In genomic region chr1:172408996-172409395, GRCm38 (mm10) we compare ENCODE assay signal across 8 mouse cellular contexts. TPM values are rescaled to one million over a fixed set of nuclear protein-coding genes. Genes with fewer than 3 reads are reported as not detected.
DNase-seq lines count a peak whose midpoint lies in the region; ATAC-seq and TF ChIP-seq lines count a peak whose summit lies in the region.

No protein-coding gene starts in this region.

- H3K9me3 ChIP-seq in midbrain, embryonic 11.5 days (ENCODE audit: control insufficient read depth, low read length), result no peaks in the 10 kb centered on the region
- no peaks in the 10 kb centered on the region for H3K9me3 ChIP-seq in midbrain, embryonic 13.5 days

- no peak for DNase-seq in gastrocnemius, adult 2 months
- DNase-seq in gastrocnemius, postnatal 36 days, result no peak
- peak; percentile 92 for DNase-seq in midbrain, embryonic 11.5 days (ENCODE audit: low spot score, missing footprints)
- DNase-seq in brain, embryonic 14.5 days (ENCODE audit: low read depth), result peak; percentile 76
- peak; percentile 11 for DNase-seq in lung, postnatal 14 days
- no peak for DNase-seq in frontal cortex, postnatal 25 days (ENCODE audit: low spot score in 2 of 2)
- no peak for DNase-seq in adrenal gland, adult 8-10 months

- H3K27me3 ChIP-seq in midbrain, embryonic 11.5 days (ENCODE audit: control insufficient read depth, insufficient read depth, low read length), result no peaks in the 10 kb centered on the region
- peaks cover 4% of the 10 kb centered on the region for H3K27me3 ChIP-seq in midbrain, embryonic 13.5 days

- ATAC-seq in midbrain, embryonic 11.5 days (ENCODE audit: low FRiP score), result no peak
- ATAC-seq in midbrain, embryonic 13.5 days, result no peak

- no peak overlapping the region; the same call in 1 of the 2 replicates for H3K27ac ChIP-seq in gastrocnemius, adult 2 months
- no peak overlapping the region for H3K27ac ChIP-seq in midbrain, embryonic 11.5 days (ENCODE audit: low read depth, low read length)
- no peak overlapping the region for H3K27ac ChIP-seq in midbrain, embryonic 13.5 days

- intact Hi-C loops in gastrocnemius, adult 2 months (cut with DNase I), result loop anchor here (5.0 kb wide), 1 partner anchor 223 kb away; the partner anchor contains the start of gene Dusp23
- intact Hi-C loops in gastrocnemius, postnatal 36 days (cut with DNase I), result no loop called here

- no peak overlapping the region for H3K4me3 ChIP-seq in gastrocnemius, adult 2 months
- H3K4me3 ChIP-seq in midbrain, embryonic 11.5 days (ENCODE audit: low read depth, low read length), result no peak overlapping the region
- H3K4me3 ChIP-seq in midbrain, embryonic 13.5 days (replicated peaks), result no peak overlapping the region

- H3K4me2 ChIP-seq in midbrain, embryonic 11.5 days, result no peak overlapping the region
- H3K4me2 ChIP-seq in midbrain, embryonic 13.5 days (replicated peaks), result no peak overlapping the region

- no peaks in the 10 kb centered on the region for H3K36me3 ChIP-seq in midbrain, embryonic 11.5 days (ENCODE audit: control insufficient read depth, insufficient read depth, low read length)
- no peaks in the 10 kb centered on the region for H3K36me3 ChIP-seq in midbrain, embryonic 13.5 days

- no peak for TF ChIP-seq POLR2A in brain, embryonic 14.5 days (IDR thresholded peaks at IDR 0.05; ENCODE audit: borderline replicate concordance, extremely low read depth, insufficient read depth, insufficient read length, poor library complexity, severe bottlenecking)

- TF ChIP-seq CTCF in gastrocnemius, adult 2 months (IDR thresholded peaks at IDR 0.05), result peak; percentile 99
- peak; percentile 82 for TF ChIP-seq CTCF in brain, embryonic 14.5 days (IDR thresholded peaks at IDR 0.05; ENCODE audit: borderline replicate concordance, extremely low read depth, insufficient read depth, insufficient read length)

- no peaks in the 10 kb centered on the region for H3K4me1 ChIP-seq in midbrain, embryonic 11.5 days (ENCODE audit: control insufficient read depth, insufficient read depth, low read length)
- no peaks in the 10 kb centered on the region for H3K4me1 ChIP-seq in midbrain, embryonic 13.5 days (replicated peaks)

- 10% methylated on average over 6 of the region's 6 CpGs for WGBS in midbrain, embryonic 11.5 days
- WGBS in midbrain, embryonic 13.5 days, result 9% methylated on average over 6 of the region's 6 CpGs

- no peak overlapping the region for H3K9ac ChIP-seq in midbrain, embryonic 11.5 days (ENCODE audit: low read length)
- no peak overlapping the region for H3K9ac ChIP-seq in midbrain, embryonic 13.5 days (replicated peaks)

RNA-seq across cellular contexts. Expression of gene Pigm, which starts 32.6 kb away (rescaled TPM):
- total RNA-seq in gastrocnemius, adult 2 months (2021), result 1 to 10 TPM; 3.8 to 3.9 TPM
- total RNA-seq in gastrocnemius, postnatal 36 days (2021), result 1 to 10 TPM; 3.3 to 4.0 TPM
- 11.0 and 12.2 TPM in 2 replicates for polyA plus RNA-seq in midbrain, embryonic 11.5 days (2014; fragmentation: Nextera tagmentation; extraction: Ambion mirVana)
- polyA plus RNA-seq in midbrain, embryonic 13.5 days (2015; fragmentation: Nextera tagmentation; extraction: Ambion mirVana), result 4.9 and 5.7 TPM in 2 replicates
- 9.4 and 9.8 TPM in 2 replicates for polyA plus RNA-seq in brain, embryonic 14.5 days (2012; rRNA removed)
- total RNA-seq in adrenal gland, adult 8-10 months (2022), result 10 to 100 TPM; 11.1 to 13.2 (median 11.8) TPM

Comparison
In these comparisons a context has a peak if more than half of its experiments do, and no peak if none do; other contexts are left out.
1. DNase-seq: peak in midbrain, embryonic 11.5 days (single experiment), brain, embryonic 14.5 days (single experiment) and lung, postnatal 14 days (single experiment); none in gastrocnemius, adult 2 months (single experiment), gastrocnemius, postnatal 36 days (0 of 2), frontal cortex, postnatal 25 days (0 of 2) and adrenal gland, adult 8-10 months (single experiment).